Mouse (Mus musculus) testis, adult 2 months (tissue): ENCODE results near the gene Lrrc75a.

Source experiments
- CTCF ChIP-seq: fragments of 200-500 bp; IDR thresholded peaks from 2 replicates; pipeline ENCODE4 v1.5.1; 2012; ENCODE audit warnings: low read depth, mild to moderate bottlenecking, inconsistent platforms, low read length, moderate library complexity; ENCODE audit not compliant: control insufficient read depth, insufficient read depth, insufficient replicate concordance
- POLR2A ChIP-seq: fragments of 200-500 bp; IDR thresholded peaks from 2 replicates; pipeline ENCODE4 v1.6.1; 2012; ENCODE audit warnings: low read depth, mild to moderate bottlenecking, inconsistent platforms, low read length, moderate library complexity; ENCODE audit not compliant: control insufficient read depth

DNA sequence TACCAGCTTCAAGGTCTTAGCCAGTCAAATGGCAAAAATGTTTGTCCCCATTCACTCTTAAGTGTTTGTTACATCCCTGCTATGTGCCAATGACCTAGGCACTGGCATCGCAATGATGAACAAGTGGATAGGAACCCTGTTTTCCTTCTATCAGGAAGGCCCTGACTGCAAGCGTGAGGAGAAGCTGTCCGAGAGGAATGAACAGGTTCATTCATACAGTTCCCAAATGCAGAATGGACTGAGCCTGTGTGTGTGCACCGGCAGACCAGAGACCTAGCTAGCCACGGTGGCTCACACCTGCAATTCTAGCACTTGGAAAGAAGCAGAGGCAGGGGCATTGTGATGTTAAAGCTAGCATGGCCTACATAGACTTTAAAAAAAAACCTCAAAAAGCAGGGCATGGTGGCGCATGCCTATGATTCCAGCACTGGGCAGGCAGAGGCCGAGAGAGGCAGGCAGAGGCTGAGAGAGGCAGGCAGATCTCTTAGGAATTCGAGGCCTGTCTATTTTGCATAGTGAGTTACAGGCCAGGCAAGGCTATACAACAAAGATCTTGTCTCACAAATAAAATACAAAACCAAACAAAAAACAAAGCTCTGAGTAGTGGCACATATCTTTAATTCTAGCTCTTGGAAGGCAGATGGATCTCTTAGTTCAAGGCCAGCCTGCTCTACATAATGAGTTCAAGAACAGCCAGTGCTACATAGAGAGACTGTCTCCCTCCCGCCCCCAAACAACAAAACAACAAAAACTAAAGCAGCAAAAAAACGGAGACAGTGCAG, 41.0 kb downstream of the Lrrc75a start:
- TF ChIP-seq CTCF (no peak), POLR2A (peak; percentile 51; the same call in 1 of the 2 replicates)
